Mouse (Mus musculus) megakaryocyte, embryonic 14.5 days (primary cell): ENCODE measurements around the gene Cdk14.

Source experiments
- FLI1 ChIP-seq: IDR thresholded peaks from 2 replicates; pipeline ENCODE4 v1.6.1; 2012; ENCODE audit warnings: low read length, inconsistent platforms, mixed read lengths
- GATA1 ChIP-seq: IDR thresholded peaks from 3 replicates; pipeline ENCODE4 v1.6.1; 2012; ENCODE audit warnings: mixed read lengths, low read length, inconsistent platforms, borderline replicate concordance

DNA sequence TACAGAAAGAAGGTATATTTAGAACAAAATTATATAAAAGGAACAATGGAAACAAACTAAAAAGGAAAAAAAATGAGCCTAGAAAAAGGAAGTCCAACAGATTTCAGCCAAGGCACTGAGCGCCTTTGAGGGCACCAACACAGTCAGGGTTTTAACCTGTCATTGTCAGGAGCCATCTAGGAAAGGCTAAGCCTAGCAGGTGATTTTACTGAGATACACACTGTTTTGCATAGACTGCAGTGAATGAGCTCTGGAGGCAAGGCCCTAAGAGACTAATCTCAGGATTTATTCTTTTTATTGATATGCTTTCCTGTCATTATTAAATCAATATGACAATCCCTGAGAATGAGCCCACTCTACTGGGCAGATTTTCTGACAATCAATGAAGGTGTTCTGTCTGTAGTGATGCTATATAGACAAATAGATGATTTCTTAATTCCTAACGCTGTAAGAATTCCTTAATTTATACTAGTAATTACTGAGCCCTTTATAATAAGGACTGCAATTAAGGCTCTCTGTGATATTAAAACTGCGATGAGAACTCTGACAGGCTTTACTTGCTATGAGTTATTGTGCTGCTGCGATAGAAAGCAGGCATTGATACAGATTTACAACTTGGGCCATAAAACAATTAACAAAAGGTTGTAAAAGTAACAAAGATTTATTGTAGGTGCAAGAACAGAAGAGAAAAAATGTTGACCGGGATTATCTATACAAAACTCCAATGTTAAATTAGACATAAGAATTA is 303.2 kb downstream of the Cdk14 start:
- TF ChIP-seq GATA1, result no peak
- no peak for TF ChIP-seq FLI1
